Mouse (Mus musculus): ENCODE measurements around the gene Pax2. TPM values are rescaled to one million over a fixed set of nuclear protein-coding genes. Genes with fewer than 3 reads are reported as not detected.

The Pax2 gene
- total RNA-seq, 1 experiment: not detected

GRCm38 (mm10) chr19:44719292-44720193, 36.3 kb upstream of the Pax2 start:
- peaks cover 1 to 30% of the 10 kb centered on the region in 2 experiments; a peak in 2 of 4 replicates for H3K4me1 ChIP-seq (ENCODE audit: control insufficient read depth in 2 of 2, insufficient read depth in 2 of 2, low read length in 2 of 2, poor library complexity in 1 of 2)
- H3K36me3 ChIP-seq (ENCODE audit: control insufficient read depth, insufficient read depth, low read length, poor library complexity, severe bottlenecking): no peaks in the 10 kb centered on the region
- DNase-seq (ENCODE audit: low read depth, low spot score): peak; percentile 83
- H3K9ac ChIP-seq (ENCODE audit: insufficient read depth, low read depth, low read length, poor library complexity, severe bottlenecking): 0 out of 2 replicates have a peak overlapping the region, but pooled peaks have one; percentile 35
- TF ChIP-seq HCFC1 (IDR thresholded peaks at IDR 0.05; ENCODE audit: borderline replicate concordance, insufficient read depth, low read length) (0 out of 2 replicates have a peak, but pooled peaks have one; percentile 32), ZNF384 (IDR thresholded peaks at IDR 0.05; ENCODE audit: low read depth, low read length) (no peak)
- H3K9me3 ChIP-seq (ENCODE audit: control insufficient read depth, insufficient read depth, low read depth, low read length): no peaks in the 10 kb centered on the region
- in situ Hi-C loops (cut with MboI; ENCODE audit: low sequenced_read_pairs in 2 of 2, unreplicated experiment in 2 of 2): no loop called here
- peak overlapping the region; percentile 51 to 61 for H3K4me3 ChIP-seq (ENCODE audit: insufficient read depth in 1 of 2, low read depth in 1 of 2, low read length in 2 of 2, poor library complexity in 1 of 2, severe bottlenecking in 1 of 2)
- H3K27ac ChIP-seq (ENCODE audit: insufficient read depth, low read depth, low read length, poor library complexity, severe bottlenecking): peak overlapping the region; percentile 59; the same call in 1 of the 2 replicates

DNA sequence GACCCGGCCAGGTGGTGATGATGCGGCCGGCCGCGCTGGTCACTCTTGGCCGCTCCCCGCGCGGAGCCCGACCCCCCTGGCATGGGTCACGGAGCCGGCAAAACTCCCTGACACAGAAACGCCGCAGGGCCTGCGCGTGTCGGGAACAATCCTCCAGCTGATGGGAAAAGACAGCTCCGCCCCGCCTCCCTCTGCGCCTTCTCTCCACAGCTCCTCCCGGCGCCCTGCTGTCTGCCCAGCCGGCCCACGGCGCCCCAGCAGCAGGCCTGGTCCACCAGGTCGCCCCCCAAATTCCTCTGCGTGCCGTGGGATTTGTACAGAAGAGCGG, 35.7 kb upstream of the Pax2 start:
- H3K9ac ChIP-seq (ENCODE audit: insufficient read depth, low read depth, low read length, poor library complexity, severe bottlenecking): 0 out of 2 replicates have a peak overlapping the region, but pooled peaks have one; percentile 35
- H3K4me1 ChIP-seq (ENCODE audit: control insufficient read depth in 2 of 2, insufficient read depth in 2 of 2, low read length in 2 of 2, poor library complexity in 1 of 2): peaks cover 2 to 31% of the 10 kb centered on the region in 2 experiments; a peak in 2 of 4 replicates
- no peak overlapping the region for H3K27ac ChIP-seq (ENCODE audit: insufficient read depth, low read depth, low read length, poor library complexity, severe bottlenecking)
- peak overlapping the region; percentile 51 to 61 for H3K4me3 ChIP-seq (ENCODE audit: insufficient read depth in 1 of 2, low read depth in 1 of 2, low read length in 2 of 2, poor library complexity in 1 of 2, severe bottlenecking in 1 of 2)
- TF ChIP-seq ZNF384 (IDR thresholded peaks at IDR 0.05; ENCODE audit: low read depth, low read length) (no peak), ZC3H11A (IDR thresholded peaks at IDR 0.05; ENCODE audit: borderline replicate concordance, low read depth, low read length) (no peak), CHD2 (IDR thresholded peaks at IDR 0.05; ENCODE audit: low read depth, low read length) (no peak)
- H3K9me3 ChIP-seq (ENCODE audit: control insufficient read depth, insufficient read depth, low read depth, low read length): no peaks in the 10 kb centered on the region
- in situ Hi-C loops (cut with MboI; ENCODE audit: low sequenced_read_pairs in 2 of 2, unreplicated experiment in 2 of 2): no loop called here
- no peaks in the 10 kb centered on the region for H3K36me3 ChIP-seq (ENCODE audit: control insufficient read depth, insufficient read depth, low read length, poor library complexity, severe bottlenecking)
- DNase-seq (ENCODE audit: low read depth, low spot score): no peak

DNA sequence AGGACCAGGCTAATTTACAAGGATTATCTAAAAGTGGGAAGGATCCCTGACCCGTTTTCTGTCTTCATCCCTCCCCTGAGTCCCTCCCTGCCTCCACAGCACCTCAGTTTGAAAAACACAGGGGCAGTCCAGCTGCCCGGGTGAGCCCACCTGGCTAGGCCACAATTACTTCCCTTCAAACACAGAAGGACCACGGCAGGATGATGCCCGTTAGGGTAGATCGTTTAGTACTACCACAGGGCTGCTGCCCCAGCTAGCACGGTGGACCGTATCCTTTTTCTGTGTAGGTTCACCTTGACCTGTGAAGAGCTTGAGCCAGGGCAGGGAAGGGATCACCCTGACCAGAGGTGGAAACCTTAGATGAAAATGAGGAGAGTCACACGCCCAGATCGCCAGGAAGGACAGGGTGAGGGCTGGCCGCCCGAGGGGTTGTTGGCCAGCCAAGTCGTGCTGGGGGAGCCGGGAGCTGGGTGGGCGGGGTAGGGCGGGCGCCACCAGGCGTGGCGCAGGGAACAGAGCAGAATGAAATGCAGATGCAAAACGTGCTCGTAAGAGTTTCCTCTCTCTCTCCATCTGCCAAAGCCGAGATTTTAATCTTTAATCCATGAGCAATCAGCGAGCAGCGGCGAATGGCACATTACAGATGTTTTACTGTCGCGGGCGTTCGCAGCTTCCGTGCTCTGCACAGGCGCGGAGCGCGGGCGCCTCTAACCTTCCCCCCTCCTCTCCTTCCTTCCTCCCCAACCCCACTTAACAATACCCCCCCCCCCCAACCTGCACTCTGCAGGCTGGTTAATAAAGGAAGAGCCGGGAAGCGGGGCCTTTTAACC, 32.0 kb upstream of the Pax2 start:
- Histone ChIP-seq H3K27ac (ENCODE audit: insufficient read depth, low read depth, low read length, poor library complexity, severe bottlenecking) (no peak overlapping the region), H3K4me3 (ENCODE audit: insufficient read depth in 1 of 2, low read depth in 1 of 2, low read length in 2 of 2, poor library complexity in 1 of 2, severe bottlenecking in 1 of 2) (peak overlapping the region; percentile 44 to 70), H3K4me1 (ENCODE audit: control insufficient read depth in 2 of 2, insufficient read depth in 2 of 2, low read length in 2 of 2, poor library complexity in 1 of 2) (peaks cover 2 to 12% of the 10 kb centered on the region in 2 experiments; a peak in 1 of 4 replicates), H3K9ac (ENCODE audit: insufficient read depth, low read depth, low read length, poor library complexity, severe bottlenecking) (no peak overlapping the region), H3K9me3 (ENCODE audit: control insufficient read depth, insufficient read depth, low read depth, low read length) (no peaks in the 10 kb centered on the region), H3K36me3 (ENCODE audit: control insufficient read depth, insufficient read depth, low read length, poor library complexity, severe bottlenecking) (no peaks in the 10 kb centered on the region)
- in situ Hi-C loops (cut with MboI; ENCODE audit: low sequenced_read_pairs in 2 of 2, unreplicated experiment in 2 of 2): no loop called here
- no peak for TF ChIP-seq ZC3H11A (IDR thresholded peaks at IDR 0.05; ENCODE audit: borderline replicate concordance, low read depth, low read length)
- no peak for TF ChIP-seq CHD2 (IDR thresholded peaks at IDR 0.05; ENCODE audit: low read depth, low read length)
- no peak for TF ChIP-seq HCFC1 (IDR thresholded peaks at IDR 0.05; ENCODE audit: borderline replicate concordance, insufficient read depth, low read length)
- no peak for DNase-seq (ENCODE audit: low read depth, low spot score)

DNA sequence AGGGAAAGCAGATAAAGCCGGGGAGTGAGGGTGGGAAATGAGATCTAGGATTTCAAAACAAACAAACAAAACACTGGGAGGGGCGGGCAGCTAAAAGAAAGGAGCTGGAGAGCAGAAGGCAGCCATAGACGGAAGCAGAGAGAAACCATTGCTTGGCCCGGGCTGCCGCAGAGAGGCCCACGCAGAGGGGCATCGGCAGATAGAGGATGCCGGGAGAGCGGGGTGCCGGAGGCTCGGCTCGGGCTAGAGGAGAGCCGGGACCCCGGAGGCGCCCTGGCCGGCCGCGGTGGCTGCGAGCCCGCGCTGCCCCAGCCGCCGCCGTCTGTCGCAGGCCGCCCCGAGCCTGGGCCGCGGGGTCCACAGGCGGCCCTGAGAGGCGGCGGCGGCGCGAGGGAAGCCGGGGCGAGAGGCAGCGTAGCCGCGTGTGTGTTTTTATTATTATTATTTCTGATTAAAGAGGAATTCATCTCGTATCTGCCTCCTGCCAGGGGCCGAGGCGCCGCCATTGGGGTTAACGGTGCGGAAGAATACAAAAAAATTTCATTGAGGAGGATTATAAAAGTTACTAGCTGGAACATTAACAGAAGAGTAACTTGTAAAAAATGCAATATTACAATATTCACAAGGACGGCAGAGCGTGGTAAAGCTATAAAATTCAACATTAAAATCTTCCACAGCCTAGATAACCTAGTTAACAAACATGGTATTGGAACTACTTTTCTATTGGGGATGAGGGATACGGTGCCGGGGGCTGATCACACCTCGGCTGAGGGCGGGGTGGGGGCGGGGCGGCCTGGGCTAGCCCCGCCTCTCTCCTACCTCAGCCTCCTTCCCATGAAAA, 29.7 kb upstream of the Pax2 start:
- peaks cover 2 to 7% of the 10 kb centered on the region in 2 experiments; a peak in 1 of 4 replicates for H3K4me1 ChIP-seq (ENCODE audit: control insufficient read depth in 2 of 2, insufficient read depth in 2 of 2, low read length in 2 of 2, poor library complexity in 1 of 2)
- no peaks in the 10 kb centered on the region for H3K36me3 ChIP-seq (ENCODE audit: control insufficient read depth, insufficient read depth, low read length, poor library complexity, severe bottlenecking)
- H3K27ac ChIP-seq (ENCODE audit: insufficient read depth, low read depth, low read length, poor library complexity, severe bottlenecking): no peak overlapping the region
- in situ Hi-C loops (cut with MboI; ENCODE audit: low sequenced_read_pairs in 2 of 2, unreplicated experiment in 2 of 2): loop anchor here in 1 of 2 experiments (25.0 kb wide), 1 partner anchor 139 kb away; no protein-coding TSS in a partner anchor
- H3K4me3 ChIP-seq (ENCODE audit: insufficient read depth in 1 of 2, low read depth in 1 of 2, low read length in 2 of 2, poor library complexity in 1 of 2, severe bottlenecking in 1 of 2): peak overlapping the region; percentile 73 to 74
- DNase-seq (ENCODE audit: low read depth, low spot score): no peak
- peak overlapping the region; percentile 86 for H3K9ac ChIP-seq (ENCODE audit: insufficient read depth, low read depth, low read length, poor library complexity, severe bottlenecking)
- no peaks in the 10 kb centered on the region for H3K9me3 ChIP-seq (ENCODE audit: control insufficient read depth, insufficient read depth, low read depth, low read length)
- TF ChIP-seq CHD2 (IDR thresholded peaks at IDR 0.05; ENCODE audit: low read depth, low read length) (peak; percentile 54; the same call in 1 of the 2 replicates), HCFC1 (IDR thresholded peaks at IDR 0.05; ENCODE audit: borderline replicate concordance, insufficient read depth, low read length) (no peak), ZNF384 (IDR thresholded peaks at IDR 0.05; ENCODE audit: low read depth, low read length) (no peak), ZC3H11A (IDR thresholded peaks at IDR 0.05; ENCODE audit: borderline replicate concordance, low read depth, low read length) (no peak), MAFK (IDR thresholded peaks at IDR 0.05; ENCODE audit: insufficient read depth, low read depth, low read length) (no peak)
